Mouse (Mus musculus): ENCODE measurements around the gene Dlg2. TPM values are rescaled to one million over a fixed set of nuclear protein-coding genes. Genes with fewer than 3 reads are reported as not detected.
A peak's percentile ranks its signal among the peaks of the same experiment; 100 is the strongest.

The Dlg2 gene
- total RNA-seq, 2 experiments from 2014 or later, result 266 to 283 TPM

DNA sequence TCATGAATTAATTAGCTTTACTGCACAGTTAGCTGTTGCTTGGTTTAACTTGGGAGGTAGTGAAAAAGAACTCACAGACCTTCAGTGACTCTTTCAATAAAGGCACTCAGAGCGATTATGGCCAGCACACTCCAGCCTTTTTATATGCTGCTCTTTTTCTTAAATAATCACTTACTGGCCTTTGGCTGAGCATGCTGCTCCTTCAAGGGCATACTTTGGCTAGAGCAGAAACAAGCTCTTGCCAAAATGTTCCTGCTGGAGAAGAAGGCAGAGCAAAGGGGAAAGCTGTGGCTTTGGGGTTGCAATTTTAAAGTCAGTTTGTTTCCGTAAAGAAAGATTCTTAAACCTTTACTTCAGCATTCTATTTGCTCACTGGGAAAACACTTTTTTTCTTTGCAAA is 1308.1 kb downstream of the Dlg2 start:
- no peak for DNase-seq

DNA sequence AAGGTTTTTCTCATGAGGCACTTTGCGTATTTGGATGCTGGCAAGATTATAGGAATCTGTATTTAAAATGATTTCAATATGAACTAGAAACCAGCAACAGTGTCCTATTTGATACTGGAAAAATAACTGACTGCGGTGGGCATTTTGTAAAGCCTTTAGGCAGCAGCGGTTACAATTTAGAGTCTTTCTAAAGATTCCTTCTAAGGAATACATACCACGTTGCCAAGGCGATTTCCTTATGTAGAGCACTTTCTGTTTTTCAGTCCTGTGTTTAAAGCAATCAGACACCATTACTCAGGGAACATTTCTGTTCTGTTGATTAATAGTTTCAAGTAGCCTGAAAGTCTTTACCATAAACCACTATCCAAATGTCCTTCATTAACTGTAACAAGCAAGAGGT is 1309.0 kb downstream of the Dlg2 start:
- DNase-seq, result no peak

DNA sequence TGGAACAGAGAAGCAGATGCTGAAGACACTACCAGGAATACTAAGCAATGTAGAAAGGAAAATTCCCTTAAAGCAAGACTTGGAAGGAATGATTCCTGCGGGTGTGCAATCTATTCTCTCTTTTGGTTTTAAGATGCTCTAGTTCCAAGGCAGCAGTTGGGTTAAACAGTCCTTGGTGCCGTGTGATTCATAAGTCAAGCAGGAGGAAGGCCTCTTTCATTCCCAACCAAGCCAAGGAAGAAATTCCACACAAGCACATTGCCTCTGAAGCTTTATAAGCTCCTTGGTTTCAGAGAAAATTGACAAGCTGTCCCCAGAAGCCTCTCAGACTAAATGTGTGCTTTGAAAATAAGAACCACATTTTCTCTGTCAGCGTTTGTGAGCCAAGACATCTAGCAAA is 1309.4 kb downstream of the Dlg2 start:
- no peak for DNase-seq

DNA sequence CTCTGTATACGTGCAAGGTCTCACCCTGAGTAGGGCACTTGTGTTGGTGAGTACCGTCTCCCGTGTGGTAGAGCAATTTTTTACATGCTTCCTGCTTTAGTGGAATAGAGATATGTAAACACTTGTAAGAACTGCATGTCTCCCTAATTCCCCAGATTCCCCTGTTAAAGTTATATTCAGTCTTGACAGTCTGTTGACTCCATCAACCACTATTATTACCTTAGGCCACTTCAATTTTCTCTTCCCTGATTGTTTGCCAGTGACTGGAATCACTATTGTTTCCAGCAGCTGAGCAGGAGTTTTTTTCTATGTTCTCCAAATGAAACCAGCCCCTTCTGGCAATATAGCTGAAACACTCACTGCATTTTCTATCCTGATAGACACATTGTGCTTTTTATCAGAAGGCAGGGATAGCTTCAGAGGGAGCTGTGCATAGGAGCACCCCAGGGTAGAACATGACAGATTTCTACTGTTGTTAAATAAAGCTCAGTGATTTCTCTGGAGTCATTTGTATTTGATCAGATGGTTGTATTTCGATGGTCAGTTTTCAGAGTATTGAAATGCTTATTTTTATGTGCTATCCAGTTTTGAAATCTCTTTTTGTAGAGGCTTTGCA is 1314.6 kb downstream of the Dlg2 start:
- no peak for DNase-seq

DNA sequence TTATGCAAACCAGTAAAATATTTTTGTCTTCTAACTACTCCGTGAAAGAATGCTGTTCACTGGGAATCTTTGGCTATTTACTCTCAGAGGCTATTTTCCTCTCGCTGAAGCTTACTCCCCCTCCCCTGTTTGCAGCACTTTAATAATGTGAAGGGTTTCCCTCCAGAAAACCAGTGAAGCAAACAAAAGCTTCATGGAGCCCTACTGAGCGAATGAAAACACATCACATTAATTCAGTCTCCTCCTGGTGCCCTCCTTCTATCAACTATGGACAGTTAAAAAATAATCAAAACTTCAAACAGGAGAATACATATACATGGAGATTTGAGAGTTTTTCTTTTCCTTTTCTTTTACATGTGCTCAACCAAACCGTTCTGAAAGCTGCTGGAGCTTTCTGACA is 1330.2 kb downstream of the Dlg2 start:
- no peak for DNase-seq

DNA sequence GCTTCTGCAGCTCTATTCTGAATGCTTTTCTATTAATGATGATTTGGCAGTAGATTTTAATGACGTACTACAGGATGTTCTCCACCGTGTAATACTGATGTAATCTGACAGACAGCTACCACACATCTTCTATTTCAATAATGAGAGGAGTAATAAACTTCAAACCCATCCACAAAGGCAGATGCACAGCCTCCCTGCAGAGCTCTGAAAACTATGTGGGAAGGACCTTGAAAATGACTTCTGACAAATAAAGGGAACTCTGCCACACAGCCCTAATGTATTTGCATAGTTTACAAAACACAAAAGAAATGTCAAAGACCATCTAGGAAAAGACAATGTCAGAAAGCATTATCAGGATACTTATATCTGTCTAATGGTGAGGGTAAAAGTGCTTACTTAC is 1334.3 kb downstream of the Dlg2 start:
- DNase-seq, result no peak

DNA sequence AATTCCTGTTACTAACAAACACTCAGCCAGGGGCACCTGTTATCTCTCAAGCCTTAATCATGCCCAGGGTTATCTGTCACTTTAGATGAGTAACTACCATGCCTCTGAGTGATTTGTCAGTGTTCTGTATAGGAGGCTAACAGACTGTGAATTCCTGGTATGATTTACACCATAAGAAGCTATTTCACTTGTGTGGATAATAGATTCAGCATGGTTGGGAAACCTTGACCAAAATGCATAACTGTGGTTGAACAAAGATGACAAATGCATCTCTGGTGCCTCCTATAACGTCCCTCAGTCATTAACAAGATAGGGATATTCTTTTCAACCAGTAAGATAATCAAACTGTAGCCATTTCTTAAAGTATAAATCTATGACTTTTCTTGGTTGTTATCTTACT is 1341.5 kb downstream of the Dlg2 start:
- DNase-seq, result no peak

DNA sequence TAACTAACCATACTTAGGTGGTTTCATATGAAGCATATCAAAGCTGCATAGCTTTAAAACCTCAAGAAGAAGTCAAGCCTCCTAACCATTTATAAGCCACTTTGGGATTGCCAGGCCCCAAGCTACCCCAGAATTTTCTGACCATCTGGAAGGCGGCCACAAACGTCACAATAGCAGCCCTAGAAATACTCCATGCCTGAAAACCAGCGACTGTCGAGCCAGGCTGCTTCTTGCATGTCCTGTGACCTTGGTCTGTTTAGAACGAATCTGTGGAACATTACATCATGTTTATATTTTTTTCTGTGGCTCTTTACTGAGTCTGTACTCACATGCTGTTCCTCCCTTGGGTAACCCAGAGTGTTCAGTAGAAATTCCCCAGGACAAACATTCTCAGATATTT is 1355.7 kb downstream of the Dlg2 start:
- no peak for DNase-seq

DNA sequence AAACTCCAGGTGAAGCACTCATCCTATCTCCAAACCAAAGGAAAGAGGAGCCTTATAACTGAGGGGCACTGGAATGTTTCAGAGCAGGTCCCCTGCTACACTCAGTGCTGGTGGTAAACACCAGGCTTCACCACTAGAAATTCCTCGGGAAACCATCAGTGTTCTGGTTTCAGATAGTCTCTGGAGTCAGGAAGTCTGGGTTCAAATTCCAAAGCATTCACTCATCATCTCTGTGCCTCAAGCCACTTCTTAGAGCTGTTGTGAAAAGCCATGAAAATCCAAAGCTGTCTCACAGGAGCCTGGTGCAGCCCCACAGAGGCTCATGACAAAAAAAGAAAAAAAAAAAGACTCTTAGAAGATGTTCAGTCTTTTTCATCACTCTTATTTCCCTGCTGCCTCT is 1369.3 kb downstream of the Dlg2 start:
- no peak for DNase-seq

DNA sequence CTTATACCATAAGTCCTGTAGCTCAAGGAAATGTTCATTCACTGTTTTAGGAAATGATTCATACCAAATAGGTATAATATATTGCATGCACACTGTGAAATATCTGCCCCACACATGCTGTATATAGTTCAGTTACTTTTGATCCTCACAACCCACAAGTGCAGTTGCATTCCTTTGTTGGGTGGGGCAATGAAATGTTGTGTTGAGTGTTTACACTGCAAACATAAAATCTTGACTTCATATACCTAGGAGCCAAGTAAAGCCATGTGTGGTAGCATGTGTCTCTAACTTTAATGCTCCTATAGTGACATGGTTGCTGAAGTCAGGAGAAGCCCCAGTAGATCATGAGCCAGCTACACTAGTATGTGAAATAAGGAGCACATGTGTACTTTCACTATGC is 1372.9 kb downstream of the Dlg2 start:
- no peak for DNase-seq

DNA sequence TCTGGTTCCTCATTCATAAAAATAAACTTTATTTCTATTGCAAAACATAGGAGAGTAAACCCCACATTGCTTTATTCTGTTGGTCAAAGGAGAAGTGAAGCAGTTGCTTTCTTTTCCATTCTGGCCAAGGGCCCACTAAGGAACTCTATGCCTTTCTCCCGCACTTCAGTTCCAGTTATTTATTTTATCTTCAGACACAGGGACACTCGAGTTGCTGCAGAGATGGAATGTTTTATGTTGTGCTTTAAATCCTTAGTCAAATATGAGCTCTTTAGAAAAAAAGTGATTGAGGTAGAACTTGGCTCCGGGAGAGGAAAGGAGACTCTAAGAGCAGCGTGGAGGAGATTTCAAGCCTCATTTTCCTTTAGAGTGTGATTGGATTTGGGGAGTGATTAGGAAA is 1377.2 kb downstream of the Dlg2 start:
- DNase-seq, result no peak

DNA sequence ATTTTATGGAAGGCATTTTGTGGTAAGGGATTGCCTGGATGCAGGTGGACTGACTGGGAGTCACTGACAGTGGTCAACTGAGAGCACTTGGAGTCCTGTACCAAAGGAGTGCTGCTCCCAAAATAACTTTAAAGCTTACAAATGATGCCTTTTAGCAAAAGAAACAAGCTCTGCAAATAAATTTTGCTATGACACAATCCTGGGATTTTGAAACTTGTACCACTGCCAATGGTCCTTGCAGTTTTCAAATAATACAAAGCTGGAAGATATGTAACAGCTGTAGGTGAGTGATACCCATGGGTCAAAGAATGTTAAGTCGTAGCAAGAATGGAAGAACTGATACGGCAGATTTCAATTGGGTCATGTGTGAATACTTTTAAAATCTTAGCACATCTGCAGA is 1380.5 kb downstream of the Dlg2 start:
- DNase-seq, result no peak

DNA sequence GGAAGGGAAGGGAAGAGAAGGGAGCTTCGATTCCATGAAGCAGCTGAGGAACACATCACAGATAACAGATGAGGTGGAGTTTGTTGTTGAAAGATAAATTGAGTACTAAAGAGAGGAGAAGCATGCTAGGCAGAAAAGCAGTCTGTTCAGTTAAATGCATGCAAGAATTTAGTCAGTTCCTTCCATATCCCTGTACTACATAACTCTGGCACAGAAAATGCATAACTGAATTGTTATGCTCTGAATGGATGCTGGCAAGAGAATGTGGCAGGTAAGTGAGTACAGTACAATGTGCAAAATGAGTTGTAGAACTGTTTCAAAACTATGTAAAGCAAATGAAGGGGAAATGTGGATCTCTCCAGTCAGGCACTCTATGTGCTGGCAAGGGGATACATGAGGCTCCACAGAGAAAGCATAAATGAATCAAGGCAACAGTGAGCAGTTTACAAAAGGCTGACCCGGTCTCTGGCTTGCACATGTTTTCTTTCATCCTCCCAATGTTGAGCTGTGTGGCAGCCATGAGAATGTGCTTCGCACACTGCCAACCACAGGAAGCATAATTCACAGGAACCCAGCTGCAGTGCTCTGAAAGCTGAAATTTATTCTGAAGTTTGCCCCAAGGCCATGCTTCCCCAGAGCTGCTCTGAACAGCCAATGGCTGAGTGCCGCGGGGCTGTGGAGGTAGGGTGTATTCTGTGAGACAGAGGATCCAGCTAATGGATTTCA is 1386.5 kb downstream of the Dlg2 start:
- no peak for DNase-seq

DNA sequence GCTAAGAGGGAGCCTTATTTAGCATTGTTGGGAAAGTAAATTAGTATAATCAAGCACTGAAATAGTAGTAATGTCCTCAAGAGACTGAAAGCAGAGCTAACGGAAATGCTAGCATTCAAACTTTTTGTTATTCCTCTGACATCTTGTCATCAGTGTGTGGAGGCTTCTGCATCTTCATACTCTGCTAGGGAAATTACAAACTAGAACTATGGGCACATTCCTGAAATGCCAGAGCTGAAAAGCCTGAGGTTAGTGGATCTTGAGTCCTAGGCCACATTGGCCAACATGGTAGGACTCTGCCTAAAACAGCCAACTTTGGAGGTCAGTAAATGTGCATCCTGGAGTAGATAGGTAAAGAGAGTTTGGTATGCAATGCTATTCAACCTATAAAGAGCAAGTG is 1392.4 kb downstream of the Dlg2 start:
- DNase-seq, result no peak

DNA sequence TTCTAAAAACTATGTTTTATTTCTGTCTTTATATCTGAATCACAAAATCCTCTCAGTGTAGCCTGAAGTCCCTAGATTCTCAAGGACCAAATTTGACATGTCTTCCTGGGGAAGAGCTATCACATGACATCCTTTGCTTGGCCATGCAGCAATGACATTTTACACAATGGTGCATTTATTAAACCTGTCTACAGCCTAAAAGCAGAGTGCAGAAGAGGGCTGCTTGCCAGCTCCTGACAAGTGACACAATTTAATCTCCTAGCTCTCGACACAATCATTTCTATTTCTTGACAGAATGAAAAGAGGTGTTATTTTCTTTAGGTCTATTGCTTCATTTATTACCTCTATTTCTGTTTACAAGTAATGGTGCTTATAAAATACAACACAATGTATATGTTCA is 1400.4 kb downstream of the Dlg2 start:
- DNase-seq, result no peak

DNA sequence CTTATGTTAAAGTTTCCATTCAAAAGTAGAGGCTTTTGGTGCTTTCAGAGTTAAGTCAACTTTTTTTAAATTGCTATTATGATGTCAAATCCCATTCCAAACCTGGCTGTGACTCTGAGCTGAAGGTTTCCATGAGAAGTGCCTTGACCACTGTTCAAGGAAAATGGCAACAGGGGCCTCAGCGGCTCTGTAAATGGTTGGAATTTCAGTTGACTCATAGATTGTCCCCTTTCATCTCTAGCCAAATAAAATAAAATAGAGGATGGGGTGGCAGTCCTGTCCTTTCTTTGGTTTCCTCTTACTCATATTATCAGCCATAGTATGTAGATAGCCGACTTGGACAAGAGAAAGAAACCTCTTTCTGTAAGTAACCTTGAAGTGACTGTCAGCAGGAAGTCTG is 1401.3 kb downstream of the Dlg2 start:
- DNase-seq, result no peak

DNA sequence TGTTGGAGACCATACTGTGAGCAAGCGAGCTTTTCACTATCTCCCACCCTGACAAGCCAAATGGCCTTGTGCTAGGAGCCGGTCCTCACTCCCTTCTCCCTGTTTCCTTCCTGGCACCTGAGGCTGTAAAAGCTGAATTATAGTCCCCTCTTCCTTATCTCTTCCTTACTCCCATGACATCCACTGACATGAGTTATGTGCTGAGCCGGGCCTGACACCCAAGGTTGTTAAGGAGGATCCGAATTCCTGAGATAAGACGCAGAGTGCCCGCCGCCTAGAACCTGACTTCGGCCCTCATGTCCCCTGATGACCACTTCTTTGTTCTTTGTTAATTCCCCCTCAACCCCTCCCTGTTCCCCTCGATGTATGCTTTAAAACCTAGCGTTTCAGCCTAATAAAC is 1409.9 kb downstream of the Dlg2 start:
- DNase-seq, result no peak

DNA sequence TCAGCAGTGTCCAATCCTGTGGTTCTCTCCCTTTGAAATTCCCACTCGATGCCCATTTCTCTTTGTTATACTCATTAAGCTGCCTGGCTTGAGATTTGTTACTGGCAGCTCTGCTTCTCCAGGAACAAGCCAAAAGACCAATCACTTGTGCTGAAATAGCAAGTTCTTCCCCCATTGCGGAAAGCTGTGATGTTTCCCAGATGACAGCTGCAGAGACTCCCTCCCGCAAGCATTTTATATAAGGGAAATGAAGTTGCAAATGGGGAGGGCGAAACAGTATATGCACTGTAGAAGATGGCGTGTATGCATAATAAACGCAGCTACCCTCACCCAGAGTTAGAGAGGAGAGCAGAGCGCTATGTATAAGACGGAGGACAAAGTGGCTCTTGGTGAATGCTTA is 1417.5 kb downstream of the Dlg2 start:
- peak in 1 of 2 experiments; percentile 11 for DNase-seq

DNA sequence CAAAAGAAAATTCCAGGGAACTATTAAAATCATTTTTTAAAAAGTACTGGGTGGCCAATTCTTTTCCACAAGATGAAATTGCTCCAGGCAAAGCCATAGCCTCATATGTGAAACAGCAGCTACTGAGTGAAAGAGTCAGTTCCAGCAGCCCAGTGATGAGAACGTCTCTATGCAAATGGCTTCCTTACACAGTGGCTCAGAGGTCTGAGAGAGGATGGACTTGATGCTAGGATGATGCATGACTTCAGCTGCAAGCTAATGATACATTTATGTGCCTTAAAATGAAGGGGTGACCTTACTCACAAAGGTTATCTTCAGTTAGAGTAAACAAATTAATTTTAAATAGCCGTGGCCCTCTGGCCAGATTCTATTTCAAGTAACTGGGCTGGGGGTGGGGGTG is 1420.5 kb downstream of the Dlg2 start:
- no peak for DNase-seq

DNA sequence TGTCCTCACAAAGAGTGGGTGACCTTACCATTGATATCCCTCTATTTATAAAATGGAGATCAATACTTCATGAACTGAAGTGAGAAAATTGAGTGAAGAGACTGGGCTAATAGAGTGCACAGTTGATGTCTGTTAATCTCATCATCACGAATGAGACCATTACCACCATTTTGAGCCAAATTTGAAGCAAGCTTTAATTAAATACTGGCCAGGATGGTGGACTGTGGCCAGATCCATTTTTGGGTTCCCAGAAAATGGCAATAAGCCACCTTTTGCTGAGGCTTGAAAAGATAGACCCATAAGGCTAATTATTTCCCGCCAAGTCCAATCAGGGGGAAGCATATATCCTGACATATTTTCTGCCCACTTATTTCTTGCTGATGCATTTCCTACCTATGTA is 1421.0 kb downstream of the Dlg2 start:
- no peak for DNase-seq

DNA sequence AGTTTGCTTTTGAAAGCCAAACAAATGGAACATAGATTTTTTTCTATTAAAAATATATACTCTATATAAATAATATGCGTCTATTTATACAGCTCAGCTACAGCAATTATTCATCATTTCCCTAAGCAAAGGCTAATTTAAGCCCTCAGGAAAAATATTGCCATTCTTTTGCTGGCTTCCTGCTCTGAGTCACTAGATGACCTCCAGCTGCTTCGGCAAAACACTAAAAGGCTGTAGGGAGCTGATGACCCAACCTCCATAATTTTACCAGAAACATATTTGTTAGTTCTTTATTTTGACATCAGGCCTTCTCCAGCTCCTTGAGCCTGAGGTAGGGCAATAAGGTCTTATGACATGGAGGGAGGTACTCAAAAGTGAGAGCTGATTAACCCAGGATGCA is 1426.0 kb downstream of the Dlg2 start:
- DNase-seq, result no peak

DNA sequence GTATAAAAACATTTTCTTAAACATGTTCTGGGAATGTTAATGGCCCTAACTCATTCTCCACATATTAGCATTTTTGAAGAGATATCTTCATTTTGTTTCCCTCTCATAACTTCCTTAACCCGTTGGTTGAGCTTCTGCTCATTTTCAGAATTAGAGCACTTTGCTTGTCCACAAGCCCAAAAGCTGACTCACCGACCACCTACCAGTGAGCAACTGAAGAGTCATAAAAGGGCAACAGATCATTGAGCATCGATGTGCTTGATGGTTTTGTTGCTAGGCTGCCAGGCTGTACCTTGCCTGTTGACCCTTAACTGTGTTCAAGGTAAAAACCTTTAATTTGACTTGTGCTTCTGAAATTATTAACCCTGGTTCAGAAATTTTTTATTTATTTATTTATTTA is 1440.3 kb downstream of the Dlg2 start:
- DNase-seq, result no peak

DNA sequence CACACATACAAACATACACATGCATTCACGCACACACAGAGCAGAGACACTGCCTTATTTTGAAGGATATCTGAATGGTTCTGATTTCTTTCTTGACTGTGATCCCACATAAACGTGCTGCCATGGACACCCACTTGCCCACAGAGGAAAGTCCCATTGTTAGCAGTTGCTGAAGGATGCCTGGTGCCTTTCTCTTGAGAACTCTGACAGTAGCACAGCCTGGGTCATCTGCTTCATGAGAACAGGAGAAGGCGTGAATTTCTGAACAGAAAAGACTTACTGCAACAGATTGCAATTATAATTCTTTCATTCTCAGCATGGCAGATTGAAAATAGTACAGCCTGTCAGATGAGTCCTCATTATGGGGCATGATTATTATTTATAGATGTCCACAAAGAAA is 1442.6 kb downstream of the Dlg2 start:
- peak; percentile 19 to 32 for DNase-seq

DNA sequence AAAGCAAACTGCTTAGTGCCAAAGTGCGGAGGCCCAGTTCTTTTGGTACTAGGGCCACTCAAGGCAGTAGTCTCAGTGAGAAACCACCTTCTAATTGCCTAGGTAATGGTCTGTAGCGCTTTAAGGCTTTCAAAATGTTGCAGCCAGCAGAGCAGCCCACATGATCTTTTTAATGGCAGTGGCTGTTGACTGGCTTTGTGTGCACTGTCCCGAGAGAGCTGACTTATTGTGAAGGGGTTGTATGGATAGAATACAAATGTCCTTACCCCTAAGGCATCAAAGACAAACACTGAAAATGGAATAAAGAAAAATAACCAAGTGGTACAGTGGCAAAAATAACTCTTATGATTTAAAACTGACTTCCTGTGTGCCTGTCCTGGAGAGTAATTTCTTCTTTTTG is 1443.3 kb downstream of the Dlg2 start:
- DNase-seq, result no peak
